In genomic region chr12:99150126-99150525, GRCm38 (mm10) we compare ENCODE assay signal across 9 mouse cellular contexts.
A peak's percentile ranks its signal among the peaks of the same experiment; 100 is the strongest.
DNase-seq lines count a peak whose midpoint lies in the region; ATAC-seq and TF ChIP-seq lines count a peak whose summit lies in the region.
"Had no signal": no experiment of that assay in that cellular context is flagged by ENCODE, and none has a peak within 500 bp of the region (broad histone marks: within the 10 kb centered on the region; RNA-seq: fewer than 3 reads in every experiment).

No protein-coding gene starts in this region.

- TF ChIP-seq EP300 in heart, postnatal 0 days (IDR thresholded peaks at IDR 0.05; ENCODE audit: low read depth), result no peak
- TF ChIP-seq EP300 in stomach, postnatal 0 days (optimal IDR thresholded peaks at IDR 0.05), result no peak

- WGBS in heart, postnatal 0 days, result 34% methylated on average over 4 of the region's 4 CpGs
- WGBS in stomach, postnatal 0 days, result 41% methylated on average over 4 of the region's 4 CpGs

- H3K9ac ChIP-seq in heart, postnatal 0 days (replicated peaks; ENCODE audit: low read depth, low read length), result no peak overlapping the region
- no peak overlapping the region for H3K9ac ChIP-seq in stomach, postnatal 0 days (ENCODE audit: low read length)
- H3K9ac ChIP-seq: midbrain, embryonic 12.5 days had no signal

- no peak for ATAC-seq in heart, postnatal 0 days (ENCODE audit: insufficient read depth, low read depth)
- ATAC-seq in stomach, postnatal 0 days (ENCODE audit: low FRiP score, low TSS enrichment), result no peak

- no peaks in the 10 kb centered on the region for H3K36me3 ChIP-seq in heart, postnatal 0 days (replicated peaks; ENCODE audit: control insufficient read depth, insufficient read depth, low read length)
- H3K36me3 ChIP-seq in stomach, postnatal 0 days (ENCODE audit: control insufficient read depth, insufficient read depth, low read length), result no peaks in the 10 kb centered on the region
- H3K36me3 ChIP-seq: midbrain, embryonic 12.5 days had no signal

- TF ChIP-seq CTCF in layer of hippocampus, adult 2 months (conservative IDR thresholded peaks at IDR 0.05), result peak; percentile 90
- TF ChIP-seq CTCF in heart, postnatal 0 days (IDR thresholded peaks at IDR 0.05; ENCODE audit: low read depth), result peak; percentile 64
- peak; percentile 76 for TF ChIP-seq CTCF in stomach, postnatal 0 days (IDR thresholded peaks at IDR 0.05; ENCODE audit: low read depth)

- H3K4me3 ChIP-seq in layer of hippocampus, adult 2 months, result no peak overlapping the region
- no peak overlapping the region for H3K4me3 ChIP-seq in heart, postnatal 0 days (ENCODE audit: low read depth, low read length)
- no peak overlapping the region for H3K4me3 ChIP-seq in stomach, postnatal 0 days (ENCODE audit: low read depth, low read length)
- H3K4me3 ChIP-seq: midbrain, embryonic 12.5 days had no signal

- no peak overlapping the region for H3K27ac ChIP-seq in layer of hippocampus, adult 2 months
- no peak overlapping the region for H3K27ac ChIP-seq in heart, postnatal 0 days (ENCODE audit: low read depth)
- H3K27ac ChIP-seq in stomach, postnatal 0 days (replicated peaks), result no peak overlapping the region
- H3K27ac ChIP-seq: midbrain, embryonic 12.5 days had no signal

- H3K9me3 ChIP-seq in heart, postnatal 0 days (replicated peaks; ENCODE audit: control insufficient read depth, low read length), result no peaks in the 10 kb centered on the region
- no peaks in the 10 kb centered on the region for H3K9me3 ChIP-seq in stomach, postnatal 0 days (ENCODE audit: control insufficient read depth, low read length)
- H3K9me3 ChIP-seq: midbrain, embryonic 12.5 days had no signal

- H3K4me2 ChIP-seq in heart, postnatal 0 days (ENCODE audit: low read depth, low read length), result no peak overlapping the region
- no peak overlapping the region for H3K4me2 ChIP-seq in stomach, postnatal 0 days (replicated peaks; ENCODE audit: low read depth)
- H3K4me2 ChIP-seq: midbrain, embryonic 12.5 days had no signal

- H3K27me3 ChIP-seq in heart, postnatal 0 days (ENCODE audit: control insufficient read depth, insufficient read depth, low read length), result no peaks in the 10 kb centered on the region
- H3K27me3 ChIP-seq in stomach, postnatal 0 days (ENCODE audit: control insufficient read depth, insufficient read depth, low read length), result no peaks in the 10 kb centered on the region
- H3K27me3 ChIP-seq: midbrain, embryonic 12.5 days had no signal

- DNase-seq in layer of hippocampus, adult 2 months (ENCODE audit: low spot score in 2 of 2), result peak in 1 of 2 experiments; percentile 63
- no peak for DNase-seq in layer of hippocampus, postnatal 36 days
- DNase-seq in NIH3T3 (ENCODE audit: low read depth), result peak; percentile 63
- DNase-seq in c-Kit-positive CD71-positive TER-119-negative erythroid progenitor cells, embryonic 14.5 days (ENCODE audit: low read depth), result peak; percentile 15
- peak; percentile 29 for DNase-seq in heart, postnatal 0 days (ENCODE audit: low spot score)
- DNase-seq in lung, postnatal 36 days, result peak; percentile 70
- DNase-seq in stomach, postnatal 0 days (ENCODE audit: low spot score), result peak; percentile 67
- DNase-seq in layer of hippocampus, postnatal 14 days (ENCODE audit: low spot score in 2 of 2), result no peak

- no peaks in the 10 kb centered on the region for H3K4me1 ChIP-seq in heart, postnatal 0 days (ENCODE audit: control insufficient read depth, insufficient read depth)
- H3K4me1 ChIP-seq in stomach, postnatal 0 days (replicated peaks; ENCODE audit: control insufficient read depth, insufficient read depth), result no peaks in the 10 kb centered on the region

Comparison
In these comparisons a context has a peak if more than half of its experiments do, and no peak if none do; other contexts are left out.
1. DNase-seq: peak in NIH3T3 (single experiment), c-Kit-positive CD71-positive TER-119-negative erythroid progenitor cells, embryonic 14.5 days (single experiment), heart, postnatal 0 days (single experiment), lung, postnatal 36 days (single experiment) and stomach, postnatal 0 days (single experiment); none in layer of hippocampus, postnatal 36 days (0 of 2) and layer of hippocampus, postnatal 14 days (0 of 2).
2. Peak in every context shown above with its lines, with median percentiles within 50 percentile points of each other: CTCF ChIP-seq.